Mouse (Mus musculus): ENCODE measurements around the gene Taf1b. TPM values are rescaled to one million over a fixed set of nuclear protein-coding genes. Genes with fewer than 3 reads are reported as not detected.
"Not testable (repeated sequence)": the region's sequence is repeated elsewhere in the genome, so short reads cannot be mapped to it uniquely, and the experiment has no call there.

Gene Taf1b
- polyA plus RNA-seq (2014; fragmentation: Nextera tagmentation; extraction: Ambion mirVana) = 23.8 and 24.0 TPM in 2 replicates

DNA sequence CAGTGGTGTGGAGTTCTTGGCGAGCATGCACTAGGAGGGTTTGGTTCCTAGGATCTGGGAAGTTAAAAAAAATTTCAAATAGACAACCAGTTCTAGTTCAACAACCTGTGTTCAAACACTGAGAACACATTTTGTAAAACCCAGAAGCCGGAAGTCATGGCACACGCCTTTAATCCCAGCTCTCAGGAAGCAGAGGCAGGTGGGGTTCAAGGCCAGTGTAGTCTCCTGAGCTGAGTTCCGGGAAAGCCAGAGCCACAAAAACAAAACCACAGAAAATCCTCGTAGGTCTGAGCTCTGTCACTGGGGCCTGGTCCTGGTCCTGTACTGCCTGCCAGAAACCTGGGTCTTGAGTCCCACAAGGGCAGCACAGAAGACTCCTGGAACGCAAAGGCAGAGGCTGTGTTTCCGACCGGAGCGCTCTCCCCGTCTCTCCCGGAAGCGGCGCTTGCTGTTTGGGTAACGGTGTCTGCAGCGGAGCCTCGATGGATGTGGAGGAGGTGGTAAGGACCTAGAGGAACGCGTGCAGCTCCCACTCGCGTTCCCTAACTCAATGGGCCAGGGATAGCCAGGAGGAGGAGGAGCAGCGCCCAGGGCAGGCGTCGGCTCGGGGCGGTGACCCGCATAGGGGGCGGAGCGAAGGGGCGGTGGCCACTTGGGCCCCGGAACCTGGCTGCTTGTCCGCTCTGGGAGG is at the start of gene Taf1b:
Gene Taf1b, plus strand, starts transcription at position 210 of the 691 bp plus-strand sequence.
- Histone ChIP-seq H3K27me3 (replicated peaks; ENCODE audit: control insufficient read depth, insufficient read depth, low read length) (no peaks in the 10 kb centered on the region), H3K4me2 (ENCODE audit: low read depth, low read length) (peak within 1 kb of the TSS; percentile 48), H3K9me3 (ENCODE audit: control insufficient read depth, low read length) (no peaks in the 10 kb centered on the region), H3K4me3 (ENCODE audit: low read depth, low read length) (peak within 1 kb of the TSS; percentile 63), H3K4me1 (ENCODE audit: control insufficient read depth, insufficient read depth, low read length) (no peaks in the 10 kb centered on the region), H3K27ac (replicated peaks; ENCODE audit: low read depth, low read length) (no peak within 1 kb of the TSS; the same call in 1 of the 2 replicates), H3K36me3 (ENCODE audit: control insufficient read depth, insufficient read depth, low read length) (no peaks in the 10 kb centered on the region), H3K9ac (ENCODE audit: low read depth, low read length) (peak within 1 kb of the TSS; percentile 69)
- DNase-seq (ENCODE audit: low spot score) (peak; percentile 82), ATAC-seq (ENCODE audit: low read depth) (peak; percentile 89)
- WGBS = 8% methylated on average over 31 of the region's 31 CpGs

DNA sequence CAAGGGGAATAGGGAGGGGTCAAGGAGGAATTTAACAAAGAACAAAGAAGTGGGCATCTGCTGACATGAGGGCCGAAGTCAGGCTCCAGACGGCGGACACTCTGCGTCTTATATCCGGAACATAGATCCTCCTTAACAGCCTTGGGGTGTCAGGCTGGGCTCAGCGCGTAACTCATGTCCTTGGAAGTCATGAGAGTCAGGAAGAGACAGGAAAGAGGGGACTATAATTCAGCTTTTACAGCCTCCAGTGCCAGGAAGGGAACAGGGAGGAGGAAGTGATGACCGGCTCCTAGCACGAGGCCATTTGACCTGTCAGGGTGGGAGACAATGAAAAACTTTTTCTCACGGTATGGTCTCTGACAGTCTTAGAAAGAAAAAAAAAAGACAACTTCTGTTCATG is 37.8 kb upstream of the Taf1b start:
- DNase-seq (ENCODE audit: low spot score) (no peak), ATAC-seq (ENCODE audit: low read depth) (no peak)
- Histone ChIP-seq H3K27ac (replicated peaks; ENCODE audit: low read depth, low read length) (no peak overlapping the region), H3K4me2 (ENCODE audit: low read depth, low read length) (no peak overlapping the region), H3K9ac (ENCODE audit: low read depth, low read length) (no peak overlapping the region), H3K9me3 (ENCODE audit: control insufficient read depth, low read length) (no peaks in the 10 kb centered on the region), H3K4me3 (ENCODE audit: low read depth, low read length) (no peak overlapping the region), H3K27me3 (replicated peaks; ENCODE audit: control insufficient read depth, insufficient read depth, low read length) (no peaks in the 10 kb centered on the region), H3K4me1 (ENCODE audit: control insufficient read depth, insufficient read depth, low read length) (no peaks in the 10 kb centered on the region), H3K36me3 (ENCODE audit: control insufficient read depth, insufficient read depth, low read length) (no peaks in the 10 kb centered on the region)
- 92% methylated on average over 10 of the region's 10 CpGs for WGBS

GRCm38 (mm10) chr12:24462121-24462520 is 36.0 kb upstream of the Taf1b start:
- not testable (repeated sequence) for H3K4me3 ChIP-seq (ENCODE audit: low read depth, low read length); DNase-seq (ENCODE audit: low spot score); H3K27ac ChIP-seq (replicated peaks; ENCODE audit: low read depth, low read length); H3K9me3 ChIP-seq (ENCODE audit: control insufficient read depth, low read length); H3K27me3 ChIP-seq (replicated peaks; ENCODE audit: control insufficient read depth, insufficient read depth, low read length); H3K4me2 ChIP-seq (ENCODE audit: low read depth, low read length); H3K36me3 ChIP-seq (ENCODE audit: control insufficient read depth, insufficient read depth, low read length); H3K4me1 ChIP-seq (ENCODE audit: control insufficient read depth, insufficient read depth, low read length); H3K9ac ChIP-seq (ENCODE audit: low read depth, low read length); ATAC-seq (ENCODE audit: low read depth)
- WGBS = 45% methylated on average over 4 of the region's 4 CpGs

DNA sequence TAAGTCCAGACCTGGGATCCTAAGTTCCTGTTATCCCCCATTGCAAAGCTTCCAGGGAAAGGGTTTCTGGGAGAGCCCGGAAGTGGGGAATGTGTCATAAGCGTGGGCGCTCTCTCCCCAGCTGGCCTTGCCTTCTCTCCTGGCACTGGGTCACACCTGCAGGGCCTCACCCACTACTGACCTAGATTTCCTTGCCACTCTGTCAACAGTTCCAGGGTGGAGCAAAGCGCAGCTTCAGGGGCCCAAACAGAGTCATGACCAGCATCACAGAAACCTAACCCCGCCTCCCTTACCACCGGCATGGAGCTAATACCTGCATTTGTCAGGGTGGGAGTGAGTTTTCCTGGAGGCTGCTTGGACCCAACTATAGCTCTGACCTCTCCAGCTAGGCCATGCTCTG is 34.7 kb upstream of the Taf1b start:
- not testable (repeated sequence) for H3K4me3 ChIP-seq (ENCODE audit: low read depth, low read length); H3K9ac ChIP-seq (ENCODE audit: low read depth, low read length); H3K4me2 ChIP-seq (ENCODE audit: low read depth, low read length); H3K9me3 ChIP-seq (ENCODE audit: control insufficient read depth, low read length); ATAC-seq (ENCODE audit: low read depth); H3K36me3 ChIP-seq (ENCODE audit: control insufficient read depth, insufficient read depth, low read length); H3K4me1 ChIP-seq (ENCODE audit: control insufficient read depth, insufficient read depth, low read length); H3K27me3 ChIP-seq (replicated peaks; ENCODE audit: control insufficient read depth, insufficient read depth, low read length); H3K27ac ChIP-seq (replicated peaks; ENCODE audit: low read depth, low read length); DNase-seq (ENCODE audit: low spot score)
- 82% methylated on average over 5 of the region's 6 CpGs for WGBS

GRCm38 (mm10) chr12:24468966-24469365 is 29.2 kb upstream of the Taf1b start:
- no peak overlapping the region for H3K4me2 ChIP-seq (ENCODE audit: low read depth, low read length)
- H3K4me1 ChIP-seq (ENCODE audit: control insufficient read depth, insufficient read depth, low read length) = no peaks in the 10 kb centered on the region
- no peaks in the 10 kb centered on the region for H3K9me3 ChIP-seq (ENCODE audit: control insufficient read depth, low read length)
- WGBS = 78% methylated on average over 2 of the region's 2 CpGs
- DNase-seq (ENCODE audit: low spot score) (no peak), ATAC-seq (ENCODE audit: low read depth) (no peak)
- no peaks in the 10 kb centered on the region for H3K27me3 ChIP-seq (replicated peaks; ENCODE audit: control insufficient read depth, insufficient read depth, low read length)
- H3K27ac ChIP-seq (replicated peaks; ENCODE audit: low read depth, low read length) = no peak overlapping the region
- H3K4me3 ChIP-seq (ENCODE audit: low read depth, low read length) = no peak overlapping the region
- H3K36me3 ChIP-seq (ENCODE audit: control insufficient read depth, insufficient read depth, low read length) = no peaks in the 10 kb centered on the region
- H3K9ac ChIP-seq (ENCODE audit: low read depth, low read length) = no peak overlapping the region

GRCm38 (mm10) chr12:24470943-24471342 is 27.2 kb upstream of the Taf1b start:
- ATAC-seq (ENCODE audit: low read depth) (no peak), DNase-seq (ENCODE audit: low spot score) (peak; percentile 56)
- H3K27me3 ChIP-seq (replicated peaks; ENCODE audit: control insufficient read depth, insufficient read depth, low read length) = no peaks in the 10 kb centered on the region
- no peak overlapping the region for H3K4me3 ChIP-seq (ENCODE audit: low read depth, low read length)
- no peaks in the 10 kb centered on the region for H3K9me3 ChIP-seq (ENCODE audit: control insufficient read depth, low read length)
- no peak overlapping the region for H3K9ac ChIP-seq (ENCODE audit: low read depth, low read length)
- H3K4me2 ChIP-seq (ENCODE audit: low read depth, low read length) = no peak overlapping the region
- no peaks in the 10 kb centered on the region for H3K36me3 ChIP-seq (ENCODE audit: control insufficient read depth, insufficient read depth, low read length)
- 23% methylated on average over 4 of the region's 4 CpGs for WGBS
- H3K4me1 ChIP-seq (ENCODE audit: control insufficient read depth, insufficient read depth, low read length) = no peaks in the 10 kb centered on the region
- H3K27ac ChIP-seq (replicated peaks; ENCODE audit: low read depth, low read length) = no peak overlapping the region

DNA sequence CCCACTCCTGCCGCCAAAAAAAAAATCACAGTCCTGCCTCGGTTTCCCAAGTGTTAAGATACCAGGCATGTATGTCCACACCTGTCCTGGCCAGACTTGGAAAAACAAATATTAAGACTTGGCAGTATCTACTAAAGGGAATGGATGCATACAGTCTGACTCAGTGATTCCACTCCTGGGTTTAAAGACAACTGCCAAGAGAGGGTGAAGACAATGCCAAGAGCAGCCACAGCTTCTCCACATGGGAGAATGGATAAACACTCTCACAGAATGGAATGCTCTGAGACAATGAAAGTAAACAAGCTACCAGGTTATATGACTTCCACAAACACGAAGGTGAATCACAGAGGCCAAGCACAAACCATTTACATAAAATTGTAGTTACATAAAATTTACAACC is 24.9 kb upstream of the Taf1b start:
- Histone ChIP-seq H3K4me3 (ENCODE audit: low read depth, low read length) (no peak overlapping the region), H3K4me1 (ENCODE audit: control insufficient read depth, insufficient read depth, low read length) (no peaks in the 10 kb centered on the region), H3K36me3 (ENCODE audit: control insufficient read depth, insufficient read depth, low read length) (no peaks in the 10 kb centered on the region), H3K27ac (replicated peaks; ENCODE audit: low read depth, low read length) (no peak overlapping the region), H3K4me2 (ENCODE audit: low read depth, low read length) (no peak overlapping the region), H3K27me3 (replicated peaks; ENCODE audit: control insufficient read depth, insufficient read depth, low read length) (no peaks in the 10 kb centered on the region), H3K9me3 (ENCODE audit: control insufficient read depth, low read length) (no peaks in the 10 kb centered on the region), H3K9ac (ENCODE audit: low read depth, low read length) (no peak overlapping the region)
- DNase-seq (ENCODE audit: low spot score) (no peak), ATAC-seq (ENCODE audit: low read depth) (no peak)
- 73% methylated on average over 3 of the region's 3 CpGs for WGBS

- Histone ChIP-seq H3K4me3 (ENCODE audit: low read depth, low read length) (no peak overlapping the region), H3K4me1 (ENCODE audit: control insufficient read depth, insufficient read depth, low read length) (no peaks in the 10 kb centered on the region), H3K9ac (ENCODE audit: low read depth, low read length) (no peak overlapping the region), H3K27ac (replicated peaks; ENCODE audit: low read depth, low read length) (no peak overlapping the region), H3K36me3 (ENCODE audit: control insufficient read depth, insufficient read depth, low read length) (no peaks in the 10 kb centered on the region), H3K27me3 (replicated peaks; ENCODE audit: control insufficient read depth, insufficient read depth, low read length) (no peaks in the 10 kb centered on the region), H3K9me3 (ENCODE audit: control insufficient read depth, low read length) (no peaks in the 10 kb centered on the region; the same call in 1 of the 2 replicates), H3K4me2 (ENCODE audit: low read depth, low read length) (no peak overlapping the region)
- WGBS = 90% methylated on average over 4 of the region's 4 CpGs
- ATAC-seq (ENCODE audit: low read depth) (no peak), DNase-seq (ENCODE audit: low spot score) (no peak)
Measured at GRCm38 (mm10) chr12:24484930-24485329, 13.2 kb upstream of the Taf1b start.

DNA sequence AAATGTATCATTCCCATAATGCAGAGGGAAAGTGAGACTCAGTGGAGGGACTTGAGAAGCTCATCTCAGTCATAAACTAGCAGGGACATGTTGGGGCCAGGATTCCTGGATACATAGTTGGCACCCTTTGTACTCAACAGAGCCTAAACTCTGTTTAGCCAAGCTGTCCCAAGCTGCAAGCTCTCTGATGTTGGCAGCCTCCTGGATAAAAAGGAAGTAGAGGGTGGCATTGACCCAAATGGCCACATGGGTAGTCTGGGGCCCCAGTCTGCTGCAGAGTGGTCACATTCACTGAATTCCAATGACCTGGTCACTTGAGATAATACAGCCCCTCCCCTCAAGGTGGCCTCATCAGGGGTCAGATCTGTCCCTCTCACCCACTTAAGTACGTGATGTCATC is 11.3 kb upstream of the Taf1b start:
- no peak overlapping the region for H3K9ac ChIP-seq (ENCODE audit: low read depth, low read length)
- no peaks in the 10 kb centered on the region for H3K27me3 ChIP-seq (replicated peaks; ENCODE audit: control insufficient read depth, insufficient read depth, low read length)
- DNase-seq (ENCODE audit: low spot score) (no peak), ATAC-seq (ENCODE audit: low read depth) (no peak)
- H3K27ac ChIP-seq (replicated peaks; ENCODE audit: low read depth, low read length) = no peak overlapping the region
- H3K4me3 ChIP-seq (ENCODE audit: low read depth, low read length) = no peak overlapping the region
- no peaks in the 10 kb centered on the region for H3K36me3 ChIP-seq (ENCODE audit: control insufficient read depth, insufficient read depth, low read length)
- 77% methylated on average over 1 of the region's 1 CpGs for WGBS
- H3K4me1 ChIP-seq (ENCODE audit: control insufficient read depth, insufficient read depth, low read length) = no peaks in the 10 kb centered on the region
- no peaks in the 10 kb centered on the region; the same call in 1 of the 2 replicates for H3K9me3 ChIP-seq (ENCODE audit: control insufficient read depth, low read length)
- H3K4me2 ChIP-seq (ENCODE audit: low read depth, low read length) = no peak overlapping the region
